Mouse (Mus musculus) spleen, adult 2 months (tissue): ENCODE measurements around the gene Thy1. TPM values are rescaled to one million over a fixed set of nuclear protein-coding genes. Genes with fewer than 3 reads are reported as not detected.

Experiments used
- DNase-seq, 2 experiments: peaks; one replicate each; pipeline versions ENCODE4 v3.0.0 to v3.0.0-alpha.2; 2012 to 2021; ENCODE audit warnings: low spot score in 2 of 2, low read depth in 1 of 2
- H3K27ac ChIP-seq: fragments of 200-500 bp; 2 replicates; pipeline ENCODE4 v1.5.1; 2012; ENCODE audit warnings: low read length, inconsistent platforms; ENCODE audit not compliant: insufficient read depth
- H3K27me3 ChIP-seq: fragments of 200-500 bp; 2 replicates; pipeline ENCODE4 v1.6.1; 2012; ENCODE audit warnings: mild to moderate bottlenecking, moderate library complexity, low read length, inconsistent platforms; ENCODE audit not compliant: control insufficient read depth, insufficient read depth
- H3K36me3 ChIP-seq: fragments of 200-500 bp; 2 replicates; pipeline ENCODE4 v1.6.1; 2012; ENCODE audit warnings: mild to moderate bottlenecking, low read length, inconsistent platforms; ENCODE audit not compliant: control insufficient read depth, insufficient read depth
- H3K4me1 ChIP-seq: fragments of 200-500 bp; 2 replicates; pipeline ENCODE4 v1.6.1; 2011; ENCODE audit warnings: inconsistent platforms; ENCODE audit not compliant: control insufficient read depth, insufficient read depth, insufficient read length
- H3K4me3 ChIP-seq: fragments of 200-500 bp; 2 replicates; pipeline ENCODE4 v1.5.1; 2011; ENCODE audit warnings: mild to moderate bottlenecking, inconsistent platforms; ENCODE audit not compliant: insufficient read depth, insufficient read length; ENCODE audit errors: extremely low read depth
- CTCF ChIP-seq: fragments of 200-500 bp; IDR thresholded peaks from 2 replicates; pipeline ENCODE4 v1.5.1; 2011; ENCODE audit warnings: mild to moderate bottlenecking, inconsistent platforms; ENCODE audit not compliant: insufficient read depth, insufficient read length, insufficient replicate concordance; ENCODE audit errors: extremely low read depth
- POLR2A ChIP-seq: fragments of 200-500 bp; IDR thresholded peaks from 2 replicates; pipeline ENCODE4 v1.6.1; 2011; ENCODE audit warnings: low read depth, low read length, inconsistent platforms
- WGBS: fragments of 180-500 bp; shearing (Covaris S2); methylation state at CpG from one replicate; pipeline ENCODE4 v1.1.7; 2018; 5-methylcytosine and 5-hydroxymethylcytosine counted together
- polyA plus RNA-seq: library from polyadenylated mRNA; depleted of rRNA; stranded (reverse); fragments of >200 nt; gene quantifications from 2 replicates; pipeline ENCODE4 v1.2.3, GENCODE M21; 2012

Gene Thy1
- polyA plus RNA-seq, 1 experiment: 206 TPM

- Histone ChIP-seq H3K4me1 (peaks cover 2% of the 10 kb centered on the region; the same call in 1 of the 2 replicates), H3K27me3 (no peaks in the 10 kb centered on the region), H3K36me3 (no peaks in the 10 kb centered on the region), H3K4me3 (0 out of 2 replicates have a peak overlapping the region, but pooled peaks have one; percentile 25), H3K27ac (peak overlapping the region; percentile 77)
- TF ChIP-seq CTCF (no peak), POLR2A (no peak)
- 89% methylated on average over 5 of the region's 5 CpGs for WGBS
- no peak for DNase-seq
Observed at GRCm38 (mm10) chr9:44033317-44033716, 9.9 kb upstream of the Thy1 start.

GRCm38 (mm10) chr9:44033957-44034727 is 9.0 kb upstream of the Thy1 start:
- Histone ChIP-seq H3K36me3 (no peaks in the 10 kb centered on the region), H3K27ac (peak overlapping the region; percentile 77), H3K4me1 (peaks cover 2% of the 10 kb centered on the region; the same call in 1 of the 2 replicates), H3K27me3 (no peaks in the 10 kb centered on the region), H3K4me3 (peak overlapping the region; percentile 42; the same call in 1 of the 2 replicates)
- DNase-seq: peak in 1 of 2 experiments; percentile 37
- WGBS: 42% methylated on average over 13 of the region's 13 CpGs
- TF ChIP-seq CTCF: no peak
- no peak for TF ChIP-seq POLR2A

GRCm38 (mm10) chr9:44037106-44037505 is 6.1 kb upstream of the Thy1 start:
- H3K27ac ChIP-seq: no peak overlapping the region
- no peaks in the 10 kb centered on the region for H3K36me3 ChIP-seq
- H3K4me1 ChIP-seq: peaks cover 2% of the 10 kb centered on the region; the same call in 1 of the 2 replicates
- DNase-seq: no peak
- no peaks in the 10 kb centered on the region for H3K27me3 ChIP-seq
- TF ChIP-seq POLR2A: no peak
- no peak for TF ChIP-seq CTCF
- no peak overlapping the region for H3K4me3 ChIP-seq
- 83% methylated on average over 5 of the region's 5 CpGs for WGBS

GRCm38 (mm10) chr9:44041511-44042395 is 1.4 kb upstream of the Thy1 start:
- Histone ChIP-seq H3K27me3 (0 out of 2 replicates have a peak, but pooled peaks cover 2% of the 10 kb centered on the region), H3K27ac (no peak overlapping the region), H3K4me1 (peaks cover 2% of the 10 kb centered on the region; the same call in 1 of the 2 replicates), H3K4me3 (no peak overlapping the region), H3K36me3 (no peaks in the 10 kb centered on the region)
- WGBS: 84% methylated on average over 7 of the region's 7 CpGs
- no peak for TF ChIP-seq POLR2A
- TF ChIP-seq CTCF: no peak
- no peak for DNase-seq

GRCm38 (mm10) chr9:44042396-44042680 is 846 bp upstream of the Thy1 start:
- WGBS: 95% methylated on average over 1 of the region's 1 CpGs
- peaks cover 2% of the 10 kb centered on the region; the same call in 1 of the 2 replicates for H3K4me1 ChIP-seq
- no peak for DNase-seq
- TF ChIP-seq CTCF (no peak), POLR2A (no peak)
- no peak overlapping the region for H3K27ac ChIP-seq
- no peaks in the 10 kb centered on the region for H3K36me3 ChIP-seq
- 0 out of 2 replicates have a peak, but pooled peaks cover 2% of the 10 kb centered on the region for H3K27me3 ChIP-seq
- H3K4me3 ChIP-seq: no peak overlapping the region

- TF ChIP-seq CTCF: no peak
- no peak for TF ChIP-seq POLR2A
- DNase-seq: no peak
- 0 out of 2 replicates have a peak, but pooled peaks cover 2% of the 10 kb centered on the region for H3K27me3 ChIP-seq
- H3K36me3 ChIP-seq: no peaks in the 10 kb centered on the region
- H3K27ac ChIP-seq: peak overlapping the region; percentile 76
- H3K4me1 ChIP-seq: peaks cover 2% of the 10 kb centered on the region; the same call in 1 of the 2 replicates
- 7% methylated on average over 22 of the region's 23 CpGs for WGBS
- H3K4me3 ChIP-seq: peak overlapping the region; percentile 64
Observed at GRCm38 (mm10) chr9:44043708-44044425, 683 bp downstream of the Thy1 start.
